Mouse (Mus musculus): ENCODE measurements at regions not wholly inside any gene's neighbourhood (a gene's known extent, or its start where the extent isn't known, plus 50 kb on each side); places are given as distances from the start of the nearest gene placed in this dataset.

GRCm38 (mm10) chrX:77307374-77307773 lies 203.4 kb upstream of the Tbl1x start:
- 51% methylated on average over 1 of the region's 1 CpGs for WGBS
- no peaks in the 10 kb centered on the region for H3K27me3 ChIP-seq
- no peak overlapping the region for H3K4me2 ChIP-seq
- ATAC-seq (replicated peaks; ENCODE audit: insufficient number of reproducible peaks, insufficient read depth, low FRiP score, low read depth): no peak
- no peak overlapping the region for H3K9ac ChIP-seq
- no peaks in the 10 kb centered on the region for H3K36me3 ChIP-seq
- no peak overlapping the region for H3K27ac ChIP-seq
- no peaks in the 10 kb centered on the region for H3K4me1 ChIP-seq (replicated peaks)
- H3K4me3 ChIP-seq: no peak overlapping the region
- no peaks in the 10 kb centered on the region for H3K9me3 ChIP-seq (replicated peaks)

GRCm38 (mm10) chrX:77314384-77314783 lies 196.4 kb upstream of the Tbl1x start:
- H3K4me3 ChIP-seq: no peak overlapping the region
- no peaks in the 10 kb centered on the region for H3K9me3 ChIP-seq (replicated peaks)
- no peaks in the 10 kb centered on the region for H3K27me3 ChIP-seq
- no peaks in the 10 kb centered on the region for H3K4me1 ChIP-seq (replicated peaks)
- H3K9ac ChIP-seq: no peak overlapping the region
- H3K27ac ChIP-seq: no peak overlapping the region
- no peak overlapping the region for H3K4me2 ChIP-seq
- WGBS: 58% methylated on average over 3 of the region's 3 CpGs
- no peaks in the 10 kb centered on the region for H3K36me3 ChIP-seq
- ATAC-seq (replicated peaks; ENCODE audit: insufficient number of reproducible peaks, insufficient read depth, low FRiP score, low read depth): no peak

- whole genome bisulfite sequencing: 24% methylated on average over 4 of the region's 4 CpGs
- Histone ChIP-seq H3K9me3 (replicated peaks) (no peaks in the 10 kb centered on the region), H3K36me3 (no peaks in the 10 kb centered on the region), H3K27me3 (no peaks in the 10 kb centered on the region), H3K4me3 (no peak overlapping the region), H3K4me2 (no peak overlapping the region), H3K27ac (no peak overlapping the region), H3K4me1 (replicated peaks) (no peaks in the 10 kb centered on the region), H3K9ac (no peak overlapping the region)
- no peak for ATAC-seq (replicated peaks; ENCODE audit: insufficient number of reproducible peaks, insufficient read depth, low FRiP score, low read depth)
Observed at GRCm38 (mm10) chrX:77323644-77324043, 187.2 kb upstream of the Tbl1x start.

- no peaks in the 10 kb centered on the region for H3K36me3 ChIP-seq
- no peak overlapping the region for H3K4me2 ChIP-seq
- no peak overlapping the region for H3K27ac ChIP-seq
- H3K9me3 ChIP-seq (replicated peaks): no peaks in the 10 kb centered on the region
- 20% methylated on average over 2 of the region's 2 CpGs for WGBS
- no peaks in the 10 kb centered on the region for H3K4me1 ChIP-seq (replicated peaks)
- no peak overlapping the region for H3K4me3 ChIP-seq
- no peak overlapping the region for H3K9ac ChIP-seq
- H3K27me3 ChIP-seq: no peaks in the 10 kb centered on the region
- no peak for ATAC-seq (replicated peaks; ENCODE audit: insufficient number of reproducible peaks, insufficient read depth, low FRiP score, low read depth)
Observed at GRCm38 (mm10) chrX:77353181-77353580, 157.6 kb upstream of the Tbl1x start.

- H3K9ac ChIP-seq: no peak overlapping the region
- no peaks in the 10 kb centered on the region for H3K27me3 ChIP-seq
- WGBS: 40% methylated on average over 2 of the region's 2 CpGs
- H3K27ac ChIP-seq: no peak overlapping the region
- H3K36me3 ChIP-seq: no peaks in the 10 kb centered on the region
- no peak overlapping the region for H3K4me2 ChIP-seq
- ATAC-seq (replicated peaks; ENCODE audit: insufficient number of reproducible peaks, insufficient read depth, low FRiP score, low read depth): no peak
- H3K4me3 ChIP-seq: no peak overlapping the region
- H3K9me3 ChIP-seq (replicated peaks): no peaks in the 10 kb centered on the region
- H3K4me1 ChIP-seq (replicated peaks): no peaks in the 10 kb centered on the region
Observed at GRCm38 (mm10) chrX:77360551-77360950, 150.3 kb upstream of the Tbl1x start.

- no peaks in the 10 kb centered on the region for H3K27me3 ChIP-seq
- H3K27ac ChIP-seq: no peak overlapping the region
- H3K4me2 ChIP-seq: no peak overlapping the region
- no peak overlapping the region for H3K9ac ChIP-seq
- no peak overlapping the region for H3K4me3 ChIP-seq
- WGBS: 58% methylated on average over 2 of the region's 2 CpGs
- no peak for ATAC-seq (replicated peaks; ENCODE audit: insufficient number of reproducible peaks, insufficient read depth, low FRiP score, low read depth)
- H3K9me3 ChIP-seq (replicated peaks): no peaks in the 10 kb centered on the region
- no peaks in the 10 kb centered on the region for H3K4me1 ChIP-seq (replicated peaks)
- H3K36me3 ChIP-seq: no peaks in the 10 kb centered on the region
Observed at GRCm38 (mm10) chrX:77361106-77361505, 149.7 kb upstream of the Tbl1x start.

- WGBS: 23% methylated on average over 1 of the region's 1 CpGs
- no peaks in the 10 kb centered on the region for H3K9me3 ChIP-seq (replicated peaks)
- ATAC-seq (replicated peaks; ENCODE audit: insufficient number of reproducible peaks, insufficient read depth, low FRiP score, low read depth): no peak
- H3K4me3 ChIP-seq: no peak overlapping the region
- H3K4me2 ChIP-seq: no peak overlapping the region
- H3K27me3 ChIP-seq: no peaks in the 10 kb centered on the region
- no peak overlapping the region for H3K9ac ChIP-seq
- H3K4me1 ChIP-seq (replicated peaks): no peaks in the 10 kb centered on the region
- no peak overlapping the region for H3K27ac ChIP-seq
- no peaks in the 10 kb centered on the region for H3K36me3 ChIP-seq
Observed at GRCm38 (mm10) chrX:77363657-77364056, 147.2 kb upstream of the Tbl1x start.

- no peak overlapping the region for H3K27ac ChIP-seq
- no peaks in the 10 kb centered on the region for H3K36me3 ChIP-seq
- H3K27me3 ChIP-seq: no peaks in the 10 kb centered on the region
- no peak for ATAC-seq (replicated peaks; ENCODE audit: insufficient number of reproducible peaks, insufficient read depth, low FRiP score, low read depth)
- H3K9me3 ChIP-seq (replicated peaks): no peaks in the 10 kb centered on the region
- H3K9ac ChIP-seq: no peak overlapping the region
- H3K4me3 ChIP-seq: no peak overlapping the region
- H3K4me2 ChIP-seq: no peak overlapping the region
- no peaks in the 10 kb centered on the region for H3K4me1 ChIP-seq (replicated peaks)
Observed at GRCm38 (mm10) chrX:77367351-77367750, 143.5 kb upstream of the Tbl1x start.

- no peak overlapping the region for H3K4me3 ChIP-seq
- H3K9ac ChIP-seq: no peak overlapping the region
- ATAC-seq (replicated peaks; ENCODE audit: insufficient number of reproducible peaks, insufficient read depth, low FRiP score, low read depth): no peak
- no peaks in the 10 kb centered on the region for H3K4me1 ChIP-seq (replicated peaks)
- H3K27ac ChIP-seq: no peak overlapping the region
- H3K36me3 ChIP-seq: no peaks in the 10 kb centered on the region
- H3K9me3 ChIP-seq (replicated peaks): no peaks in the 10 kb centered on the region
- no peaks in the 10 kb centered on the region for H3K27me3 ChIP-seq
- WGBS: 68% methylated on average over 1 of the region's 1 CpGs
- H3K4me2 ChIP-seq: no peak overlapping the region
Observed at GRCm38 (mm10) chrX:77387271-77387670, 123.5 kb upstream of the Tbl1x start.

- Histone ChIP-seq H3K27me3 (no peaks in the 10 kb centered on the region), H3K4me1 (replicated peaks) (no peaks in the 10 kb centered on the region), H3K9ac (no peak overlapping the region), H3K4me3 (no peak overlapping the region), H3K9me3 (replicated peaks) (no peaks in the 10 kb centered on the region), H3K27ac (no peak overlapping the region), H3K4me2 (no peak overlapping the region), H3K36me3 (no peaks in the 10 kb centered on the region)
- no peak for ATAC-seq (replicated peaks; ENCODE audit: insufficient number of reproducible peaks, insufficient read depth, low FRiP score, low read depth)
- 64% methylated on average over 4 of the region's 4 CpGs for WGBS
Observed at GRCm38 (mm10) chrX:77391760-77392446, 118.9 kb upstream of the Tbl1x start.

- H3K27ac ChIP-seq: no peak overlapping the region
- H3K9ac ChIP-seq: no peak overlapping the region
- no peaks in the 10 kb centered on the region for H3K27me3 ChIP-seq
- ATAC-seq (replicated peaks; ENCODE audit: insufficient number of reproducible peaks, insufficient read depth, low FRiP score, low read depth): no peak
- no peak overlapping the region for H3K4me3 ChIP-seq
- no peak overlapping the region for H3K4me2 ChIP-seq
- H3K36me3 ChIP-seq: no peaks in the 10 kb centered on the region
- H3K9me3 ChIP-seq (replicated peaks): no peaks in the 10 kb centered on the region
- 77% methylated on average over 3 of the region's 3 CpGs for WGBS
- no peaks in the 10 kb centered on the region for H3K4me1 ChIP-seq (replicated peaks)
Observed at GRCm38 (mm10) chrX:77406896-77407295, 103.9 kb upstream of the Tbl1x start.

GRCm38 (mm10) chrX:77407925-77408324 lies 102.9 kb upstream of the Tbl1x start:
- Histone ChIP-seq H3K36me3 (no peaks in the 10 kb centered on the region), H3K27ac (no peak overlapping the region), H3K9ac (no peak overlapping the region), H3K4me2 (no peak overlapping the region), H3K4me1 (replicated peaks) (no peaks in the 10 kb centered on the region), H3K27me3 (no peaks in the 10 kb centered on the region), H3K4me3 (no peak overlapping the region), H3K9me3 (replicated peaks) (no peaks in the 10 kb centered on the region)
- 43% methylated on average over 3 of the region's 3 CpGs for WGBS
- ATAC-seq (replicated peaks; ENCODE audit: insufficient number of reproducible peaks, insufficient read depth, low FRiP score, low read depth): no peak

All from heart, embryonic 15.5 days (tissue).